Mouse (Mus musculus): ENCODE results near the gene Cdcp1.

Gene Cdcp1

GRCm38 (mm10) chr9:123215621-123216440 lies at the start of gene Cdcp1:
TSS of gene Cdcp1 (minus strand) at chr9:123216038.
- no peak for DNase-seq (ENCODE audit: low spot score)

- DNase-seq (ENCODE audit: low spot score) = peak; percentile 69
These were observed 44.8 kb upstream of the Cdcp1 start, which contains the start of gene Tmem158 for GRCm38 (mm10) chr9:123260611-123261021. TSS of gene Tmem158 (minus strand) at chr9:123260764.

DNA sequence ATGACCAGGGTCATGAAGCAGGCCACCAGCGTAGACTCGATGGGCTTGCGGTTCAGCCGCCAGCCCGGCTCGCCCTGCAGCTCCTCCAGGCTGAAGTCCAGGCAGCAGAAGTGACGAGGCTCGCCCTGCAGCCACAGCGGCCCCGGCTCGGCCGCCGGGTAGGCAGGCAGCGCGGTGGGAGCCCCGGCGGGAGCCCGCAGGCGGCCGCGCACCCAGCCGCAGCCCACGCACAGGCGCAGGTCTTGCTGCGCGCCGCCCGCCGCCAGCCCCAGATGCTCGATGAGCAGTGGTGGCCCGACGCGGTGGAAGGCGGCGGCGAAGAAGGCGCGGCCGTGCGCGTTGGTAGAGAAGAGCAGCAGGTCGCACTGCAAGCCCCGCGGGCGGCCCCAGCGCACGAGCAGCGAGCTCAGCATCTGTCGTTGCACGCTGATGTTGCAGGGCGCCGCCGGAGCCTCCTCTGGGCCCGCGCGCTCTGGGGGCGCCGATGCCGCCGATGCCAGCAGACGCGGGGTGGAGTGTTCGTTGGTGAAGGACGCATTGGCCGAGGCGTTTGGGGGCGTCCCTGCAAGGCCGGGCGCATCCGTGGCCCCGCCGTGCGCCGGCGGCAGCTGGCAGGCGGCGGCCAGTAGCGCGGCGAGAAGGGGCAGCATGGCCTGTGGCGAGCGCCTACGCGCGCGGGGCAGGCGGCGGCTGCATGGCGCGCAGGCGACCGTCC lies 44.2 kb upstream of the Cdcp1 start:
- peak; percentile 54 for DNase-seq (ENCODE audit: low spot score)

DNA sequence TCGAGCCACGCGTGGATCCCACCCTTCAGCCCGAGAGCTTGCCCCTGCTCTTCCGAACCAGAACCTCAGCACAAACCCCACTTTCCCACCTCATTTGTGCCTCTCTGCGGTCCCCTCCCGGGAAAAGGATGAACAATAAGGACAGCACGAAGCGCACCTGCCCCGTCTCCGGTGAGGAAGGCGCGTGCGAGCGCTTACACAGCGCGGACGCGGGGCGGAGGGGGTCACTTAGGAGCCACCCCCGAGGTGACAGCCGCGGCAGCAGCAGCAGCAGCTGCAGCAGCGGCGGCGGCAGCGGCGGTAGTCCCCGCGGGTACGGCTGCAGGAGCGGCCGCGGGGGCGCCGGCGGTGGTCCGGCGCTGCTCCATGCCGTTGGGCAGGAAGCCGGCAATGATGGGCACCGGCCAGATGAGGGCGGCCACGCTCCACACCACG lies 43.6 kb upstream of the Cdcp1 start:
- no peak for DNase-seq (ENCODE audit: low spot score)

DNA sequence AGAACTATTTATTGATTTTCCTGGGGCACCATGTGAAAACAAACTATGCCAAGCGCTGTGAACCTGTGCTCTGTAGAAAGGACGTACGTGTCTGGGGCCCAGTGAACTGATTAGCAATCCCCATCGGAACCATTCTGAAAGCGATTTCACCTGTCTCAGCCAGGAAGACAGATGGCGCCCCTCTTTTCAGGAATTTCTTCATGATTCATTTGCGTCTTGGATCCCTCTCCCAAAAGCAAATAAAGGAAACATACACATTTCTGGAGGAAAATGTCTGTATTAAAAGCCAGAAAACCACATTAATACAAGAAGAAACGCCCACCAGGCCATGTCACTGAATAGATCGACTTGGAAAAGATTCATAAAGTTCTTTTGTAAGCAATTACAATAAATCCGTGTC lies 43.0 kb upstream of the Cdcp1 start:
- no peak for DNase-seq (ENCODE audit: low spot score)

DNA sequence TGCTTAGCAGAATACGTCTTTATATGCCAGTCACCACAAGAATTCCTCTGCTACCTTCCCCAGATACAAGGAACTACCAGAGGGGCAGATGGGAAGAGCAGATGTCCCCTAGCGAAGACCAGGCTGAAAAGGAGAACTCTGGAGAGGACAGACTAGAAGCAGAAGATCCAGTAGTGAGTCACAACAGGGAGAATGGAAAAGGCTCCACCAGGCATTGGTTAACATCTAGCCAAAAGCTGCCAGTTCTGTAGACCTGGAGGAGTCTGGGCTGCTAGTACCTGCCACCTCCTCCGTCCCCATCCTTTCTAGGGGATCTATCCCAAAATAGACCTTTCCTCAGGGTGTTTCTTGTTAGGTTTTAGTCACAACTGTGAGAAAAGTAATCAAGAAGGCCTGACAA lies 39.9 kb upstream of the Cdcp1 start:
- DNase-seq (ENCODE audit: low spot score) = no peak

GRCm38 (mm10) chr9:123247992-123248391 lies 32.2 kb upstream of the Cdcp1 start:
- no peak for DNase-seq (ENCODE audit: low spot score)

GRCm38 (mm10) chr9:123245146-123245545 lies 29.3 kb upstream of the Cdcp1 start:
- DNase-seq (ENCODE audit: low spot score) = no peak

- no peak for DNase-seq (ENCODE audit: low spot score)
These were observed 28.1 kb upstream of the Cdcp1 start for GRCm38 (mm10) chr9:123243988-123244387.

DNA sequence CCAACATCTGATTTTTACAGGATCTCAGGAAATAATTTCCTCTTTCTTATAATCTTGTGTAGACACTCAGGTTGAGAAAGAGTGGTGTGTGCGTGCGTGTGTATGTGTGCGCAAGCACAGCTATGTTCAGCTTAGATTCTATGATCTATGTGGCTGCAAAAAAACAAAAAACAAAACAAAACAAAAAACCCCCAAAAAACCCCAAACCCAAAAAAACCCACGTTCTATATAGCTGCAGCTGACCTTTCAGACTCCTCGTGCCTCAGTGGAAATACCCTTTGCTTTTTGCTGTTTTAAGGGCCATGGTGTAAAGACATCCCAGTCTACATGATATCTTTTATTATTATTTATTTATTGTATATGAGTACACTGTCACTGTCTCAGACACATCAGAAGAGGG lies 25.4 kb upstream of the Cdcp1 start:
- no peak for DNase-seq (ENCODE audit: low spot score)

GRCm38 (mm10) chr9:123240751-123241150 lies 24.9 kb upstream of the Cdcp1 start:
- no peak for DNase-seq (ENCODE audit: low spot score)

- DNase-seq (ENCODE audit: low spot score) = no peak
These were observed 24.4 kb upstream of the Cdcp1 start for GRCm38 (mm10) chr9:123240271-123240670.

DNA sequence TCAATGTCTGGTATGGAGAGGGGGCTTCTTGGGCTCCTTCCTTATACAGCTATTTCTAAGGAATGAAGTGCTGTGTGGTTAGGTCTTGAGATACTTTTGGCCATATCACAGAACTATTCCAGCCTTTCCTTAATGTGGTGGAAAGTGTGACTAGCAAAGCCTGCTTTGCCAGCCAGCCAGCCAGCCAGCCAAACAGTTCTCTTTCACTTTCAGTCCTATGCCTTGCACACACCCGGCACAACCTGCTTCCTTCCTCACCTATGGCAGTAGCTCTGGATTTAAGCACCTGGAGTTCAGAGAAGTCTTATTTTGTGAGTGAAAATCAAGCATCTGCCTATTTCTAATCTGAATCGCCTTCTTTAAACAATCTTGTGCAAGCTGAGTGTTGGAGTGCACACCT lies 23.8 kb upstream of the Cdcp1 start:
- no peak for DNase-seq (ENCODE audit: low spot score)

DNA sequence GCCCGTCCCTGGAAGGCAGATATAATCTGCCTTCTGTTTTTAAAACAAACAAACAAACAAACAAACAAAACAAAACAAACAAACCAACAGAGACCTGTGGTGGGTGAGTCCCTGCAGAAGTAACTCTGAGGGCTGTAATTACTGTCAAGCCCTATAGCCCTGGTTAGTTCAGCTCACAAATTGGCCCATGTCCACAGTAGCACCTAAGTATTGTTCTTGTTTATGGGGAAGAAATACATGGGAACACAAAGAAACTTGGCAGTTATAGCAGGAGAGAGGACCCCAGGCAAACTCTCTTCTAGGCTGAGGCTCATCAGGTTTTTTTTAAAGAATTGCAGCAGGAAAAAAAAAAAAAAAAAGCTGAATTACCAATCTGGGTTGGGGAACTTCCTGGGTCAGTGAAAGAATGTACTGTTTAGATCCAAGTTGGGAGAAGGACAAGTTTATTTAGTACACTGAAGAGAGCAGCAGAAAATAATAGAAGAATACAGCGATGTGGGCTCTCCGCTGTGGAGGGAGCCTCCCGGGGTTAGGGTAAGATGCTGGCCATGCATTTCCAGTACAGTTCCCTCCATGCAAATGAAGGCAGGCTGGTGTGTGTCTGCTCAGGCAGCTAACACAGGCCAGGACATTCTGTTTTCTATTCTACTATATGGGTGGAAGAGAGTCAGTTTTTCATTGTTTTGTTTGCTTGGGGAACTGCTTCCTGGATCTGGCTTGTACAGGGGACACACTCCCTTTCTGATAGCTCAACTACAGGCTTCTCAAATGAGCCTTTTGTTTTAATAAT lies 22.6 kb upstream of the Cdcp1 start:
- no peak for DNase-seq (ENCODE audit: low spot score)

GRCm38 (mm10) chr9:123237739-123238138 lies 21.9 kb upstream of the Cdcp1 start:
- DNase-seq (ENCODE audit: low spot score) = no peak

GRCm38 (mm10) chr9:123235621-123236020 lies 19.8 kb upstream of the Cdcp1 start:
- no peak for DNase-seq (ENCODE audit: low spot score)

DNA sequence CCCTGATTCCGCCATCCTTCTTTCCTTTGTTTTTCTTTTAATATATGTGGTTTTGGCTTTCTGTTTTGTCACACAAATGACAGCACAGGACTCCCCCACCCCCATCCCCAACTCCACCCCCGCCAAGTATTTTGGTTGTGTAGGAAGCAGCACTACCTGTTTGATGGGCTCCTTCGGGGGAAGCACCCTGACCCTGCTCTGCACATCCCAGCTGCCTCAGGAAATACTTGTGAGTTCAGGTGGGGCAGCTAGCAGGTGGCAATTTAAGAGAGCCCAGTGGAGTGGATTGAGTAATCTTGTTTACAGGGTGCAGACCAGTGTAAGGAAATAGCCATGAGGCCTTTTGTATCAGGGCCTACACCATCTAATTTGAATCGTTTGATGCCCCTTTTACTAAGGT lies 14.0 kb upstream of the Cdcp1 start:
- no peak for DNase-seq (ENCODE audit: low spot score)

DNA sequence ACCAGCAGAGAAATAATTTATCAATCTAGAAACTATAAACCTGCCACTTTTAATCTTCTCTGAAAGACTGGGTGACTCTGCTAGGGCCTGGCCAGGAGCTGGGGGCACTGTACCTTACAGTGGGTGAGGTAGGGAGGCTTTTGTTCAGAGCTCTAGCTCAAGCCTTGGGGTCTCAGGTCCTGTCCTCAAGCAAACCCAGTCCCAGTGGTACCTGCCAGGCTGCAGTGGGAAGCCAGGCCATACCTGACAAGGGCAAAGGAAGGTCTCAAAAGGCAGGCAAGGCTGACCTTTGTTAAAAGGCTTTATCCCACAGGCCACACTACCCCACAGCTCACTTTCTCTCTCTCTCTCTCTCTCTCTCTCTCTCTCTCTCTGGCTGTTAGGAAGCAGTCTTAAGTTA lies 12.8 kb upstream of the Cdcp1 start:
- no peak for DNase-seq (ENCODE audit: low spot score)

GRCm38 (mm10) chr9:123227106-123227750 lies 11.4 kb upstream of the Cdcp1 start:
- no peak for DNase-seq (ENCODE audit: low spot score)

GRCm38 (mm10) chr9:123224863-123225431 lies 9.1 kb upstream of the Cdcp1 start:
- DNase-seq (ENCODE audit: low spot score) = no peak

- DNase-seq (ENCODE audit: low spot score) = peak; percentile 13
These were observed 4.0 kb upstream of the Cdcp1 start for GRCm38 (mm10) chr9:123219826-123220225.

- DNase-seq (ENCODE audit: low spot score) = no peak
These were observed 2.5 kb downstream of the Cdcp1 start for GRCm38 (mm10) chr9:123213371-123213770.
